Mouse (Mus musculus): Measurements from ENCODE around the gene Vps26c.
A peak's percentile ranks its signal among the peaks of the same experiment; 100 is the strongest.
"Not testable (repeated sequence)": the region's sequence is repeated elsewhere in the genome, so short reads cannot be mapped to it uniquely, and the experiment has no call there.

Gene Vps26c

DNA sequence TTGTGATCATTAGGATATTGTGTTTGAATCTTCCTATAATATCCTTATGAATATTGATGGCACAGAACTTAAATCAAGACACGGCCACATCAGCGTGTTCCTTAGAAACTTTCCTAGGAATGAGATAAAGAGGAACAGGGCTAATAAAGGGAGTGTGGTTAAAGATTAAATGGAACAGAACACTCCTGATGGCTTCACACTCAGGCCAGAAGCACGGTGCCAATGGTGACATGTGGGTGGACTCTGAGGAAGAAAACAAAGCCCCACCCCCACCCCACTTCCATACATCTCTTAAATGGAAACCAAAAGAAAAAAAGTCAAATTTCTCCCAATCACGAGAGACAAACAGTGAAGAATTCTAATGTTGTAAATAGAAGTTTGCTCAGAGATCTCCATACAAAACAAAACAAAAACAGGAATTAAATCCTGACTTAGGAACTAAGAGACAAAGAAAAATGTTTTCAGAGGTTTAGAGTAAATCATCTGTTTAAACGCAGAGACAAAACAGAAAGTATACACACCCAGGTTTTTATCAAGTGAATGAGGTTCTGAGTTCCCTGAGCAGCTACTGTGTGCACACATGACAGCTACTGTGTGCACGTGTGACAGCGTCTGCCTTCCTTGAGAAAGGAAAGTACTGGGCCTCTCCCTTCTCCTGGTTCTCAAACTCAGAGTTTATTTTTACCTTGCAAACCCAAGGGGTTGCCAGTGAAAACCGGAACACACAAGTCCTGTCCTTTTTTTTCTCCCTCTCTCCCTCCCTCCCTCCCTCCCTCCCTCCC, 19.3 kb upstream of the Vps26c start:
- DNase-seq (ENCODE audit: low spot score in 2 of 2): no peak

DNA sequence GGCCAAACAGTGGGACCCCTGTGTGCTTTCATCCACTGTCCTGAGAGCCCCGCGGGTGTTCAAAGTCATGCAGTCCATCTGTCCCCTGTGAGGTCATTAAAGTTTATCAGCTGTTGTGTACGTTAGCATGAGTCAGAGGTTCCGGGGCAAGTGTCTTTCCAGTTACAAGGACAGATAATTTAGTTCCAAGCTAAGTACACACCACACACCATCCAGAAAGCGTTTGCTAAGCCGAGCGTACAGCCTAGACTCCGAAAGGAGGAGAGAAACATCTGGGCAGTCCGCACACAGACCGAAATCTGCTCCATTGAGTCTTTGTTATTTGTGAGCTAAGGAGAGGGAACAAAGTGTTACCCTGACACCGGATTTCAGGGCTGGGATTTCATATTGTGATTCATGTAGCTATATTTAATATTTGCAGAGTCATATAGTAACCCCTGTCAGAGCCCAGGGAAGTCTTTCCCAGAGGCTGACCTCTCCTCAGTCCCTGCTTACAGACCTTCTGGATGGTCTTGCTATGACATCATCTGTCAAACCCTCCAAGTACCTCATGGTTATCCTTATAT, 18.0 kb upstream of the Vps26c start:
- no peak for DNase-seq (ENCODE audit: low spot score in 2 of 2)

GRCm38 (mm10) chr16:94542898-94543297, 16.3 kb upstream of the Vps26c start:
- no peak for DNase-seq (ENCODE audit: low spot score in 2 of 2)

GRCm38 (mm10) chr16:94540140-94540539, 13.5 kb upstream of the Vps26c start:
- no peak for DNase-seq (ENCODE audit: low spot score in 2 of 2)

- no peak for DNase-seq (ENCODE audit: low spot score in 2 of 2)
These were observed 10.5 kb upstream of the Vps26c start for GRCm38 (mm10) chr16:94537159-94537527.

DNA sequence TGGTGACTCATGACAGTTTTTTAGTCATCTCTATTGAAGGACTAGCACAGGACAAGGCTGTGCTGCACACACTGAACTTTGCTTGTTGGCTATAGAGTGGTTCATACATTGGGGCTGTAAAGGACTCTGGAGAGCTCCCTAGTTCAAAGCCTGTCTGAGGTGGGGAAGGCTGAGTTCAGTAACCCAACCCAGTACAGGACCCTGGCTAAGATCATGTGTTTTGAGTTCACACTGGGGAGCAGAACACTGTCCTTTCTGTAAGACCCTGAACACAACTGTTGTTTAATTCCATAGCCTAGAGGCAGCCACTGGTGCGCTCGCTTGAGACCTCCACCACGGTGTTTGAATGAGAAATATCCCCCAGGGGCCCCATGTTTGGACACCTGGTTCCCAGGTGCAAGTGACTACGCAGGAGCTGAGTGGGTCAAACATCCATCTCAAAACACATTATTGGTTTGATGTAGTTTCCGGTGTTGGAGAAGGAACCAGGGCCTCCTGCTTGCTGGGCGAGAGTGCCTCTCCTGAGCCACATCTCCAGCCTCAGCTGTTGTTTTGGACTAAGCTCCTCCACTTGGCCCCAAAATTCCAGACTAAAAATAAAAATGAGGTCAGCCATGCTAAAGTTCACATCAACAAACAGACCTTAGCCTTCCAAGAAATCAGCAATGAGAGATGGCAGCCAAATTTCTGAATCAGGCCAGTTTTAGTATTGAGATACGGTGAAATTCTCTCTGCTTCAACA, 10.0 kb upstream of the Vps26c start:
- DNase-seq (ENCODE audit: low spot score in 2 of 2): no peak

- DNase-seq (ENCODE audit: low spot score in 2 of 2): no peak
These were observed 9.1 kb upstream of the Vps26c start for GRCm38 (mm10) chr16:94535716-94536115.

- no peak for DNase-seq (ENCODE audit: low spot score in 2 of 2)
These were observed 7.0 kb upstream of the Vps26c start for GRCm38 (mm10) chr16:94533679-94534078.

GRCm38 (mm10) chr16:94531268-94531667, 4.6 kb upstream of the Vps26c start:
- no peak for DNase-seq (ENCODE audit: low spot score in 2 of 2)

DNA sequence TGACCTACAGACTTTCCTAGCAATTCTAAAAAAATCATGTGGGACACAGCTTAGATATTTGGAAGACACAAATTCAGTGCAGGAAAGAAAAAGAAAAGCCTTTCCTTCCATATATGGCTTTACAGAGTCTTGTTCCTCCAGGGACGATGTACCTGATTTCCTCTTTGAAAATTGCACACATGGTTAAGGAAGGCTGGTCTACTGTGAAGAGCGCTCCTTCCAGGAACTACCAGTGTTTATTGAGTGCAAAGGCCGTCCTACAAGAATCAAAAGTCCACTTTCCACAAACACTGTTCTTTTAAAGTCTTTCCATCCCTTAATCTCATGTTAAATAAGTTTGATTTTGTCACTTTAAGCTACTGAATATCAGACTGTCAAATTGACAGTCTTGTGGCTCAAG, 916 bp upstream of the Vps26c start:
- no peak for DNase-seq (ENCODE audit: low spot score in 2 of 2)

GRCm38 (mm10) chr16:94527152-94527534, 513 bp upstream of the Vps26c start:
- DNase-seq (ENCODE audit: low spot score in 2 of 2): no peak

DNA sequence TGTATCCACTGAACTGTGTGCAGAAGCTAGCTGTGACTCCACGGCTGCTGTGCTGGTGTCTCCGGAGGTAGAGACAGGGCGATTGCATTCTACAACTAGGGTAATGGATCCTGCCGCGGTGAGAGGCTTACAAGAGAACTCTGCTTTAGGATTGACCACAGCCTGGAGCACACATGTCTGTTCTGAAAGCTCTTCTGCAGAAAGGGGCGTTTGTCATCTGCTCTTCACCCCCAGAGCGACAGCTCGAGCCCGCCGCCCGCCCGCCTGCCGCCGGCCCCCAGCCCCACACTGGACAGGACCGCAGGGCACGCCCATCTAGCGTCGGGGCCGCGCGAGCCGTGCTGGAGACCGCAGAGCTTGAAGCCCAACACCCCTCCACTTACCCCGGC, 681 bp downstream of the Vps26c start:
- DNase-seq (ENCODE audit: low spot score in 2 of 2): no peak

- no peak for DNase-seq (ENCODE audit: low spot score in 2 of 2)
These were observed 1.9 kb downstream of the Vps26c start for GRCm38 (mm10) chr16:94524691-94525090.

DNA sequence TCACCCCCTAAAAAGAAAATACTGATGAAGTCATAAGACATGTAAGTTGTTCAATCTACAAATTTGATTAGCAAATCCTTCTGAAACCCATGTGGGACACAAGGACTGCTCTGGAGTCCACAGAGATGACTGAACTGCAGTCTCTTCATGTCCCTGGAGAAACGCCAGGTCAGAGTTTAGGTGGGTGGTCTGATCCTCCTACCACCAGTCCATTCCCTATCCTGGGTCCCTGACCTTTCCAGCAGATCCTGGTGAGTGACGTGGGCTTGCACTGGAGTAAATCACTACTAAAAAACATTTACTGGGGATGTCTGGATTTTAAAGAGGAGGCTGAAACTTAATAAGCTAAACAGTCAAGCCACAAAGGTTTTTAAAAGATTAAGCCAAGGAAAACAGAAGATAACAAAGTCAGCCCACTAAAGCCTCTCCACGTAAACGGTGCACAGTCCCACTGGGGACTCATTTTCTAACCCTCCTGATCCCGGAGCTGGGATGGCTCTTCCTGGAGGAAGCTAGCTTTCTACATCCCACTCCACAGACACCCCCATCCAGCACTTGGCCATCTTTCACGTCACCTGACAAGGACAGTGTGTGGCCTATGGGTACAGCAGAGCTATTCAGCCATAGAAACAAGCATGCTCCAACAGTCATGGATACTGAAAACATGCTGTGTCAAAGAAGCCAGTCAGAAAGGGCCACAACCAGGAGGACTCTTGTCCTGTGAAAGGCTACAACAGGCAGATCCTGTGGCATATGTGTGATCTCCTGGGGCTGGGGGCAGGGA, 2.8 kb downstream of the Vps26c start:
- no peak for DNase-seq (ENCODE audit: low spot score in 2 of 2)

- DNase-seq (ENCODE audit: low spot score in 2 of 2): no peak
These were observed 7.6 kb downstream of the Vps26c start for GRCm38 (mm10) chr16:94519028-94519427.

GRCm38 (mm10) chr16:94517606-94518005, 9.0 kb downstream of the Vps26c start:
- no peak for DNase-seq (ENCODE audit: low spot score in 2 of 2)

GRCm38 (mm10) chr16:94509983-94510382, 16.6 kb downstream of the Vps26c start:
- no peak for DNase-seq (ENCODE audit: low spot score in 2 of 2)

- no peak for DNase-seq (ENCODE audit: low spot score in 2 of 2)
These were observed 17.9 kb downstream of the Vps26c start for GRCm38 (mm10) chr16:94508769-94509168.

- DNase-seq (ENCODE audit: low spot score in 2 of 2): no peak
These were observed 19.6 kb downstream of the Vps26c start for GRCm38 (mm10) chr16:94507071-94507470.

- DNase-seq (ENCODE audit: low spot score in 2 of 2): no peak
These were observed 22.4 kb downstream of the Vps26c start for GRCm38 (mm10) chr16:94504192-94504591.

DNA sequence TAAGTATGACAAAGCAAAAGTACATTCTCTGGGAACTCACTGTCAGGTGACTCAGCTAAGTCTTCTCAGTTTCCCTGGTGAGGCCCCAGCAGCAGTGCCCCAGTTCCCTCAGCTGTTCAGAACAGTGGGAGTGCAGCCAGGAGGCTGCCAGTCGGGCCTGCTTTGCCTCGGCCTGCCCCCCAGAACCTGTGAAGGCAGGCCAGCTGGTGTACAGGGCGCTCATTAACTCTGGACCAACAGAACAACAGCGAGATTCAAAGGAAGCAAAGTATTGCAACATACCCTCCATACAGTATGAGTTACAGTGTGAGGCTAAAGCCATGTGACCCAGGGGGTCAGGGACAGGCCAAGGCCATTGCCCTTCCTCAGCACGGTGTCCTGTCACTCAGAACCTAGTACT, 28.7 kb downstream of the Vps26c start:
- peak; percentile 52 to 69 for DNase-seq (ENCODE audit: low spot score in 2 of 2)

- not testable (repeated sequence) for DNase-seq (ENCODE audit: low spot score in 2 of 2)
These were observed 29.5 kb downstream of the Vps26c start for GRCm38 (mm10) chr16:94497176-94497575.
